Mouse (Mus musculus) neural tube, embryonic 11.5 days (tissue): ENCODE results near the gene Oxnad1. TPM values are rescaled to one million over a fixed set of nuclear protein-coding genes. Genes with fewer than 3 reads are reported as not detected.

Experiments used
- ATAC-seq: fragments of 200-750 bp; cut with Nextera tagmentation; 2 replicates; pipeline ENCODE4 v1.8.0; 2017; ENCODE audit warnings: moderate number of reproducible peaks, mild to moderate bottlenecking, moderate TSS enrichment, moderate library complexity; ENCODE audit not compliant: insufficient read depth, low FRiP score, low TSS enrichment
- DNase-seq: peaks from one replicate; pipeline ENCODE4 v3.0.0-alpha.2; 2015; ENCODE audit warnings: low spot score
- H3K27ac ChIP-seq: fragments of 300-500 bp; sonication (generic); 2 replicates; pipeline ENCODE4 v1.5.1; 2014; ENCODE audit warnings: low read depth, mild to moderate bottlenecking, low read length
- H3K27me3 ChIP-seq: fragments of 300-500 bp; sonication (generic); 2 replicates; pipeline ENCODE4 v1.6.1; 2014; ENCODE audit warnings: mild to moderate bottlenecking, low read length, mixed read lengths; ENCODE audit not compliant: control insufficient read depth, insufficient read depth
- H3K36me3 ChIP-seq: fragments of 300-500 bp; sonication (generic); 2 replicates; pipeline ENCODE4 v1.6.1; 2014; ENCODE audit warnings: mild to moderate bottlenecking, low read length, moderate library complexity, mixed read lengths; ENCODE audit not compliant: control insufficient read depth, insufficient read depth
- H3K4me1 ChIP-seq: fragments of 300-500 bp; sonication (generic); 2 replicates; pipeline ENCODE4 v1.6.1; 2014; ENCODE audit warnings: low read length, mixed read lengths; ENCODE audit not compliant: control insufficient read depth, insufficient read depth
- H3K4me2 ChIP-seq: fragments of 300-500 bp; sonication (generic); 2 replicates; pipeline ENCODE4 v1.6.1; 2014; ENCODE audit warnings: low read depth, mild to moderate bottlenecking, moderate library complexity
- H3K4me3 ChIP-seq: fragments of 300-500 bp; sonication (generic); 2 replicates; pipeline ENCODE4 v1.5.1; 2014; ENCODE audit warnings: low read depth, low read length
- H3K9ac ChIP-seq: fragments of 300-500 bp; sonication (generic); 2 replicates; pipeline ENCODE4 v1.6.1; 2014; ENCODE audit warnings: mild to moderate bottlenecking, low read length
- H3K9me3 ChIP-seq: fragments of 300-500 bp; sonication (generic); 2 replicates; pipeline ENCODE4 v1.6.1; 2016; ENCODE audit warnings: low read length; ENCODE audit not compliant: control insufficient read depth
- WGBS: fragments of 180-500 bp; shearing (Covaris S2); extraction: QIAGEN DNeasy Blood & Tissue Kit; methylation state at CpG from one replicate; pipeline ENCODE4 v1.1.7; 2014; 5-methylcytosine and 5-hydroxymethylcytosine counted together
- polyA plus RNA-seq: library from polyadenylated mRNA; unstranded; fragments of >200 nt; fragmentation: Nextera tagmentation; extraction: Ambion mirVana; gene quantifications from 2 replicates; pipeline ENCODE4 v1.2.1, GENCODE M21; 2014

The Oxnad1 gene
- polyA plus RNA-seq, 1 experiment from 2014 or later = 23.0 TPM

- no peak for ATAC-seq
- DNase-seq = no peak
These were observed 59.6 kb downstream of the Oxnad1 start for GRCm38 (mm10) chr14:32144734-32145133.

GRCm38 (mm10) chr14:32145401-32145800, 60.2 kb downstream of the Oxnad1 start:
- no peaks in the 10 kb centered on the region for H3K27me3 ChIP-seq
- DNase-seq (no peak), ATAC-seq (no peak)
- no peak overlapping the region for H3K4me2 ChIP-seq
- H3K9me3 ChIP-seq = peaks cover 3% of the 10 kb centered on the region; the same call in 1 of the 2 replicates
- no peaks in the 10 kb centered on the region for H3K36me3 ChIP-seq
- H3K4me1 ChIP-seq = no peaks in the 10 kb centered on the region
- no peak overlapping the region for H3K9ac ChIP-seq
- no peak overlapping the region for H3K27ac ChIP-seq
- no peak overlapping the region for H3K4me3 ChIP-seq
- 77% methylated on average over 4 of the region's 4 CpGs for WGBS

More at GRCm38 (mm10) chr14:32144734-32145133, 59.6 kb downstream of the Oxnad1 start:
- peaks cover 3% of the 10 kb centered on the region; the same call in 1 of the 2 replicates for H3K9me3 ChIP-seq
- no peak overlapping the region for H3K27ac ChIP-seq
- no peak overlapping the region for H3K4me3 ChIP-seq
- H3K9ac ChIP-seq = no peak overlapping the region
- no peaks in the 10 kb centered on the region for H3K27me3 ChIP-seq
- H3K4me2 ChIP-seq = no peak overlapping the region
- H3K4me1 ChIP-seq = no peaks in the 10 kb centered on the region
- H3K36me3 ChIP-seq = no peaks in the 10 kb centered on the region

- WGBS = 77% methylated on average over 7 of the region's 7 CpGs
These were observed 60.8 kb downstream of the Oxnad1 start for GRCm38 (mm10) chr14:32145809-32146511.

GRCm38 (mm10) chr14:32146578-32146977, 61.4 kb downstream of the Oxnad1 start:
- 68% methylated on average over 2 of the region's 2 CpGs for WGBS
- no peak overlapping the region for H3K27ac ChIP-seq
- H3K9ac ChIP-seq = no peak overlapping the region
- H3K9me3 ChIP-seq = peaks cover 3% of the 10 kb centered on the region; the same call in 1 of the 2 replicates
- H3K4me3 ChIP-seq = no peak overlapping the region
- H3K36me3 ChIP-seq = no peaks in the 10 kb centered on the region
- no peak overlapping the region for H3K4me2 ChIP-seq
- DNase-seq = no peak
- ATAC-seq = no peak
- H3K27me3 ChIP-seq = no peaks in the 10 kb centered on the region
- no peaks in the 10 kb centered on the region for H3K4me1 ChIP-seq

More at GRCm38 (mm10) chr14:32145809-32146511, 60.8 kb downstream of the Oxnad1 start:
- no peak for ATAC-seq
- Histone ChIP-seq H3K4me2 (no peak overlapping the region), H3K4me3 (no peak overlapping the region), H3K27ac (no peak overlapping the region), H3K9ac (no peak overlapping the region), H3K27me3 (no peaks in the 10 kb centered on the region), H3K4me1 (no peaks in the 10 kb centered on the region), H3K9me3 (peaks cover 3% of the 10 kb centered on the region; the same call in 1 of the 2 replicates), H3K36me3 (no peaks in the 10 kb centered on the region)
- DNase-seq = no peak

- H3K9ac ChIP-seq = no peak overlapping the region
- H3K4me2 ChIP-seq = no peak overlapping the region
- WGBS = 93% methylated on average over 2 of the region's 2 CpGs
- H3K4me1 ChIP-seq = no peaks in the 10 kb centered on the region
- no peaks in the 10 kb centered on the region for H3K36me3 ChIP-seq
- H3K27ac ChIP-seq = no peak overlapping the region
- ATAC-seq (no peak), DNase-seq (no peak)
- no peak overlapping the region for H3K4me3 ChIP-seq
- H3K9me3 ChIP-seq = peaks cover 3% of the 10 kb centered on the region; the same call in 1 of the 2 replicates
- H3K27me3 ChIP-seq = no peaks in the 10 kb centered on the region
These were observed 65.7 kb downstream of the Oxnad1 start for GRCm38 (mm10) chr14:32150872-32151271.

- Histone ChIP-seq H3K4me2 (no peak overlapping the region), H3K9me3 (peaks cover 3% of the 10 kb centered on the region; the same call in 1 of the 2 replicates), H3K9ac (no peak overlapping the region), H3K4me3 (no peak overlapping the region), H3K27me3 (no peaks in the 10 kb centered on the region), H3K36me3 (no peaks in the 10 kb centered on the region), H3K27ac (no peak overlapping the region), H3K4me1 (no peaks in the 10 kb centered on the region)
- no peak for ATAC-seq
- DNase-seq = no peak
- 94% methylated on average over 18 of the region's 18 CpGs for WGBS
These were observed 67.2 kb downstream of the Oxnad1 start for GRCm38 (mm10) chr14:32152243-32152965.

Other genes starting within 250 kb of the Oxnad1 start
- 0.11 TPM in 1 of 2 replicates, not detected in the other for gene Galnt15, start 56.4 kb upstream of the Oxnad1 start, polyA plus RNA-seq
- gene Dph3, start 355 bp downstream of the Oxnad1 start, polyA plus RNA-seq = 82.4 and 88.7 TPM in 2 replicates
- gene Msmb, start 56.6 kb downstream of the Oxnad1 start, polyA plus RNA-seq = not detected in 2 replicates
- 97.2 and 106 TPM in 2 replicates for gene Ncoa4, start 74.5 kb downstream of the Oxnad1 start, polyA plus RNA-seq
- gene Timm23, start 116.5 kb downstream of the Oxnad1 start, polyA plus RNA-seq = 303 and 304 TPM in 2 replicates
- 65.4 and 69.5 TPM in 2 replicates for gene Parg, start 116.6 kb downstream of the Oxnad1 start, polyA plus RNA-seq
- 16.9 and 18.6 TPM in 2 replicates for gene Ogdhl, start 236.6 kb downstream of the Oxnad1 start, polyA plus RNA-seq